Mouse (Mus musculus): ENCODE results near the gene Zmpste24.

- TF ChIP-seq CTCF (IDR thresholded peaks at IDR 0.05; ENCODE audit: extremely low read depth, insufficient read depth, low read length), result no peak
- TF ChIP-seq POLR2A (IDR thresholded peaks at IDR 0.05; ENCODE audit: extremely low read depth, insufficient read depth, low read length), result no peak
Observed at GRCm38 (mm10) chr4:121010770-121011549, 87.1 kb downstream of the Zmpste24 start.
